Mouse (Mus musculus): ENCODE data around the gene Tmem121.

The Tmem121 gene

GRCm38 (mm10) chr12:113148381-113149035 lies 37.2 kb upstream of the Tmem121 start:
- ATAC-seq (ENCODE audit: insufficient number of reproducible peaks, low FRiP score, low TSS enrichment) = no peak

GRCm38 (mm10) chr12:113149341-113149740 lies 36.4 kb upstream of the Tmem121 start:
- no peak for ATAC-seq (ENCODE audit: insufficient number of reproducible peaks, low FRiP score, low TSS enrichment)

DNA sequence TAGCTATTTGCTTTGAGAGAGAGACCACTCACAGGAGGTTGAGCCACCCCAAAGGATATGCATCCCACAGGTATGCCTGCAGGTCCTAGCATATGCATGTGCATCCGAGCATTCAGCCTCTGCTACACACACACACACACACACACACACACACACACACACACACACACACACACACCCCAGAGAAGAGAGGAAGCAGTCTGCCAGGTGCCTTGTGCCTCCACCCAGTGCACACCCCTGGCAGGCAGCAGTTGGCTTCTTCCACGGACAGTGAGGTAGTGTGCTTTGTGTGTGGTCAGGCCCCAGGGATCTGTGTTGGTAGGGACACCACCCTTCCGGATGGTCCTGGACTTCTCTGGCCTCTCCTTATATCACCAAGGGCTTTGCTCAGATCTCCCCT lies 35.8 kb upstream of the Tmem121 start:
- ATAC-seq (ENCODE audit: insufficient number of reproducible peaks, low FRiP score, low TSS enrichment) = no peak

DNA sequence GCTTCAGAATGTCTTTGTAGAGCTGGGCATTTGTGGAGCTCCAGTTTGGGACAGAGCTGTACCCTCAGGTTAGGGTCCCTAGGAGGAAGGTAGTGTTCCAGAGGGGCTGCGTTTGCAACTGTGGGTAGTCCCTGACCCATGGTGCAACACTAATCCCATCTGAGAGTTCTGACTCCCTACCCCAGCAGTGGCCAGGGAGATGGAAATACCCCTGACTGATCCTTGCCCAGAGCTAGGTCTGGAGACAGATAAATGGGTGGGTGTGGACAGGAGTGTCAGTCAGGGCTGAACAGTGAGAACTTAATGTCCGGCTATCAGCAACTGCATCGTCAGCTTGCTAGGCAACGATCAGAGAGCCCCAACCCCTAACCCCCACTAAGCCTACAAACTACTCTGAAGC lies 35.1 kb upstream of the Tmem121 start:
- no peak for ATAC-seq (ENCODE audit: insufficient number of reproducible peaks, low FRiP score, low TSS enrichment)

DNA sequence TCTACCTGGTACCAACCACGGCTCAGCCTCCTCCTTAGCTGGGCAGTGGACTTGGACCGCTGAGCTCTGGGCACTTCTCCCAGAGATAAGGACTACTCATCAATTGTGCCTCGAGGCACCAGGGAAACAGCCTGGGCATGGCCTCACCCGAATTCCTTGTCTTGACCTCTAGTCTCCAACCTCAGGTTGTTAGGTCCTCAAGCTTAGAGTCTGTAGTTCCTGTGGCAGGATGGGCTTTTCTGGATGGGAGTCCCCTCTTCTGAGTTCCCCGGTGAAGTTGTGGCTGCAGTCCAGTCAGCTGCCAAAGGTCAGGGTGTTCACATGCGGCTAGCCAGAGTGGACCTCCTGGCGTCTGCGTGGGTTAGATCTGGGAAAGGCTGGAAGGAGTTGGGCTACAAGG lies 34.7 kb upstream of the Tmem121 start:
- no peak for ATAC-seq (ENCODE audit: insufficient number of reproducible peaks, low FRiP score, low TSS enrichment)

DNA sequence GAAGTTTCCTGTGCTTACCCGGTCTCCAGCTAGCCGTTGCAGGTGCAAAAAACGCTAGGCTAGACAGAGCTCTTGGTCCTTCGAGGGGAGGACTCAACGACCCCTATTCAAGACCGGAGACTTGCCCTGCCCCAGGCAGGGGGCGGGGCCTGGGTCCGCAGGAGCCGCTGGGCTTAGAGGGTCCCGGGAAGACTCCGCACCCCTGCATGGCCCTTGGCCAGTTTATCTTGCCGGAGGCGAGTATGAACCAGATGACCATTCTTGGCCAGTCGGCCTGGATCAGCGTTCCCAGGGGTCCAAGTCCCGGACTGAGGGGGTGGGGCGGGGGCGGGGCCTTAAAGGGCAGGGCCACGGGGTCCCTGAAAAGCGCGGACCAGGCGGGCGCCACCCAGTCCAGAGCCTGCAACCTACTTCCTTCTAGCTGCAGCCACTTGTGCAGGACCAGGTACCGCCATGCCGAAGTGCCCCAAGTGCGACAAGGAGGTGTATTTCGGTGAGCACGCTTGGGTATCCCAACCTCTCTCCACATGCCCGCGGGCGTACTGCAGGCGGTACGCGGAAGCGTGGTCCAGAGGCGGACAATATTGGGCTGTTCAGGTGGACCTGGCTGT lies 34.0 kb upstream of the Tmem121 start:
- no peak for ATAC-seq (ENCODE audit: insufficient number of reproducible peaks, low FRiP score, low TSS enrichment)

GRCm38 (mm10) chr12:113152272-113152661 lies 33.5 kb upstream of the Tmem121 start:
- ATAC-seq (ENCODE audit: insufficient number of reproducible peaks, low FRiP score, low TSS enrichment) = no peak

DNA sequence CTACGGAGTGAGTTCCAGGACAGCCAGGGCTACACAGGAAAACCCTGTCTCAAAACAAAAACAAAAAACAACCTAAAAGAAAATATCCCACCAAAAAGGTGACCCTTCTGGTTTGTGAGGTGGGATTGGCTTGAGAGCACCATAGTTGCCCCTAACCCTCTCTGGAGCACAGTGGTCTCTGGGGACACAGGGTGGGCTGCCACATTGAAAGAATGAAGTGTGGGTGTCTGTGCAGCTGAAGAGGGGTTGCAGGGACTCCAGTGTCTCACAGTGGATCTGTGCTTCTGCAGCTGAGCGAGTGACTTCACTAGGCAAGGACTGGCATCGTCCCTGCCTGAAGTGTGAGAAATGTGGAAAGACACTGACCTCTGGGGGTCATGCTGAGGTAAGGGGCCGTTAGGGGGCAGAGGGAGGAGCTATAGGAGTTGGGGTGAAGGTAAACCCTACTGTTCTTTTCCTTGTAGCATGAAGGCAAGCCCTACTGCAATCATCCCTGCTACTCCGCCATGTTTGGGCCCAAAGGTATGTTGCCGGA lies 32.7 kb upstream of the Tmem121 start:
- ATAC-seq (ENCODE audit: insufficient number of reproducible peaks, low FRiP score, low TSS enrichment) = no peak

- no peak for ATAC-seq (ENCODE audit: insufficient number of reproducible peaks, low FRiP score, low TSS enrichment)
Observed at GRCm38 (mm10) chr12:113153971-113154370, 31.8 kb upstream of the Tmem121 start.

GRCm38 (mm10) chr12:113154747-113155075 lies 31.0 kb upstream of the Tmem121 start:
- no peak for ATAC-seq (ENCODE audit: insufficient number of reproducible peaks, low FRiP score, low TSS enrichment)

GRCm38 (mm10) chr12:113155076-113155771 lies 30.5 kb upstream of the Tmem121 start:
- no peak for ATAC-seq (ENCODE audit: insufficient number of reproducible peaks, low FRiP score, low TSS enrichment)

GRCm38 (mm10) chr12:113155887-113156539 lies 29.7 kb upstream of the Tmem121 start, which contains the start of gene Tedc1:
Gene Tedc1 (plus strand): TSS chr12:113156421.
- peak; percentile 95 for ATAC-seq (ENCODE audit: insufficient number of reproducible peaks, low FRiP score, low TSS enrichment)

- ATAC-seq (ENCODE audit: insufficient number of reproducible peaks, low FRiP score, low TSS enrichment) = no peak
Observed at GRCm38 (mm10) chr12:113156540-113156929, 29.2 kb upstream of the Tmem121 start.

DNA sequence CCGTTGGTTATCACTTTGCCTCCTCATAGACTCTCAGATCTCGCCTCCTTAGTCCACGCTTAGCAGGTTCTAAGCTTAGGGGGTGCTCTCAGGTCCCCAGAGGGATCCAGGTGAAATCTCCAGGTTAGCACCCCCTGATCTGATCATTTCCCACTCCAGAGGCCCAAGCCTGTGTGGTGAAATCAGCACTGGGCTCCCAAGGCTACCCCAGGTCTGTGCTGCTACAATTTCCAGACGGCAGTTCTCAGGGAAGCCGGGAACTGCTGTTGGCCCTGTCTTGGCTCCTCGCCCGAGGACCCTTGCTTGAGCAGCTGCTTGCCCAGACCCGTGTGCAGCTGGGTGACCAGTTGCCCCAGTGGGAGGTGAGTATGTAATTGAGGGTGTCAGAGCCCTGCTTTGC lies 28.7 kb upstream of the Tmem121 start:
- ATAC-seq (ENCODE audit: insufficient number of reproducible peaks, low FRiP score, low TSS enrichment) = no peak

GRCm38 (mm10) chr12:113157521-113157920 lies 28.2 kb upstream of the Tmem121 start:
- no peak for ATAC-seq (ENCODE audit: insufficient number of reproducible peaks, low FRiP score, low TSS enrichment)

GRCm38 (mm10) chr12:113157971-113158370 lies 27.8 kb upstream of the Tmem121 start:
- no peak for ATAC-seq (ENCODE audit: insufficient number of reproducible peaks, low FRiP score, low TSS enrichment)

DNA sequence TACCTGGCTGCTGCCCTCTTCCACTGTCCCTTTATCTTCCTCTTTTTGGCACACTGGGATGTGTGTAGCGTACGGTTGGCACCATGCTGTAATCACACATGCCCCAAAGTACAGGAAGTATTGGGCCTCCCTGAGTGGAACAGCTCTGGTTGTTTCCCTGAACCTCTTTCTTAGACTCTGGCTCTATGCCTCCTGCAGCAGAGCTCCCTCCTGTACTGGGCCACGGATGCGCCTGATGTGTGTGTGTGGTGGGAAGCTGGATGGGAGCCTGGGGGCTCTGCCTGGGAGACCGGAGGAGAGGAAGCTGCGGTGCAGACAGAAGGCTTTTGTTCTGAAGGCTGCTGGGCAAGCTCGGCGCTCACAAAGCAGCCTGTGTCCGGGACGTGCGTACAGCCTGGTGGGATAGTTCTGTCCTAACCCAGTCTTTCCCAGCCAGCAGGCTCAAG lies 22.1 kb upstream of the Tmem121 start:
- ATAC-seq (ENCODE audit: insufficient number of reproducible peaks, low FRiP score, low TSS enrichment) = peak; percentile 46

DNA sequence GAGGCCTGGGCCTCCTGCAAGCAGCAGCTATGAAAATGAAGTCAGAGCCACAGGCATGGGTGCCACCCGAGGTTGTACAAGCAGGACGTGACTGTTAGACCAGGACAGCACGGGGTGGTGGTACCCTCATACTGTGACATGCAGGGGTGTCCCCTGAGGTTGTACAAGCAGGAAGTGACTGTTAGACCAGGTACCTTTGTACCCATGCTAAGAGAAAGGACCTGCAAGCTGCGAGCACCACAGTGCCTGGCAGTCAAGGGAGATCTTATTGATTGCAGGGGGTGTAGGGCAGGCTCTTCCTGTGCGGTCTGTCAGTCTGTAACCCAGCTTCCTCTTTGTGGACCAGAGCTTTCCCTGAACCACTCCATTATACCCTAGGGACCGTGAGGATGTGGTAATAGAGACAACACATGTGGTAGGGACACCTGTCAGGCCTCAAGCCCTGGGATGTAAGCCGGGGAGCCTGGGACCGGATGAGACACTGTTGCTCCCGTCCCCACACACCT lies 17.6 kb upstream of the Tmem121 start:
- no peak for ATAC-seq (ENCODE audit: insufficient number of reproducible peaks, low FRiP score, low TSS enrichment)

DNA sequence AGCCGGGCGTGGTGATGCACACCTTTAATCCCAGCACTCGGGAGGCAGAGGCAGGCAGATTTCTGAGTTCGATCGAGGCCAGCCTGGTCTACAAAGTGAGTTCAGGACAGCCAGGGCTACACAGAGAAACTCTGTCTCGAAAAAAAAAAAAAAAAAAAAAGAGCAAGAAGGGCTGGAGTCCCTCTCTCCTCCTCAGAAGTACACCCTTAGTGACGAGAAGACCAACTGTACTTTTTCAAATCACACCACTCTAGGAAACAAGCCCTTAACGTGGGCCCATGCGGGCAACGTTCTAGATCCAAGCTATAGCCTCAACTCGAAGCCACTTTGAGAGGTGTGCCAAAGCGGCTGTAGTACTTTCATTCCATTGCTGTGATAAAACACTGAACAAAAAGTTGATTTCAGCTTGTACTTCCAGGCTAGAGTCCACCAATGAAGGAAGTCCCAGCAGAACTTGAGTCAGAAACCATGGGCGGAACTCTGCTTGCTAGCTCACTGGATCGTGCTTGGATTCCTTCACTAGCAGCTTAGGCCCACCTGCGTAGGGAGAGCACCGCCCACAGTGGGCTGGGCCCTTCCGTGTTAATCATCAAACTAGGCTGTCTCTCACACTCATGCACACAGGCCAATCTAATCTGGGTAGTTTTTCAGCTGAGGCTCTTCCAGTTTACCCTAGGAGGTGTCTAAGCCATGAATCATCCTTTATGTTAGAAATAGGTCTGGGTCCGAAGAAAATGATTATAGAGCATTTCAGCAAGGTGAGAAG lies 8.6 kb upstream of the Tmem121 start:
- no peak for ATAC-seq (ENCODE audit: insufficient number of reproducible peaks, low FRiP score, low TSS enrichment)

- no peak for ATAC-seq (ENCODE audit: insufficient number of reproducible peaks, low FRiP score, low TSS enrichment)
Observed at GRCm38 (mm10) chr12:113181020-113181419, 4.7 kb upstream of the Tmem121 start.

Measured in cerebellum, adult (tissue).